Mouse (Mus musculus) cortical plate, adult 2 months (tissue): ENCODE measurements around the gene 4930432M17Rik.

Experiments used
- CTCF ChIP-seq: fragments of 200-500 bp; IDR thresholded peaks from 2 replicates; pipeline ENCODE4 v1.5.1; 2011; ENCODE audit warnings: mild to moderate bottlenecking, control low read depth, low read length; ENCODE audit not compliant: insufficient read depth; ENCODE audit errors: extremely low read depth
- POLR2A ChIP-seq: fragments of 200-500 bp; IDR thresholded peaks from 2 replicates; pipeline ENCODE4 v1.6.1; 2011; ENCODE audit warnings: mild to moderate bottlenecking, low read length, control low read depth; ENCODE audit not compliant: insufficient read depth; ENCODE audit errors: extremely low read depth

DNA sequence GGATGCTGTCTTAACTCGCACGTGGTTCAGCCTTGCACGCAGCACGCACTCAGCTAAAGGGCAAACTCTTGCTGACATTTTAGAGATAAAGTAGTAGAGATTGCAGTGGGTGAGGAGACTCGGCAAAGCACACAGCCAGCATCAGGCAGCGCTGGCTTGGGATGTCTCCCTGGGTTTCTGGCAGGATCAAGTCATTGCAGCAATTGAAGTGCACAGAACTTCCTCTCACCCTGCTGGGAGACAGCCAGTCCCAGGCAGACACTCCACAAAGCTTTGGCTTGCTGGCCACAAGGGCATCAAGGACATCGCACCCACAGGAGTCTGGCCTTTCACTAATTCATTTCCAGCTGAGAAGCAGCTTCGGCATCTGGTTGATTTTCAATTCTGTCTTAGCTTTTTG is 27.3 kb upstream of the 4930432M17Rik start:
- TF ChIP-seq CTCF (no peak), POLR2A (no peak)
